14 mouse cellular contexts compared by ENCODE assay signal in the genomic region with DNA sequence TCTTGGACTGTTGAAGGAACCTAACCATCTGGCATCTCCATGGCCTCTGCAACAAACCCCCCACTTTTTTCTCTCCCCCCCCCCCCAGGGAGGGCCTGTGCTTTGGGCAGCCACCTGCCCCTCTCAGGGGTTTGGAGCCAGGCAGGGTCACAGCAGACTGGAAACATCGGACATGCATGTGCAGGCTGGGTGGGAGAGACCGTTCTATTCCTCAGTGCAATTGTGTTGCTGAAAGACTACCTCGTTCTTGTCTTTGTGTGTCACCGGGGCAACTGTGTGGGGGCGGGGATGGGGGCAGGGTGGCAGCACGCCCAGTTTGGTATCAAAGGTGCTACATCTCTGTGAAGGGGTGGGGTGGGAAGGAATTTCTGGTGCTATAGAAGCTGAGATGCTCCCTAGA. TPM values are rescaled to one million over a fixed set of nuclear protein-coding genes. Genes with fewer than 3 reads are reported as not detected.
DNase-seq lines count a peak whose midpoint lies in the region; ATAC-seq lines count a peak whose summit lies in the region.
"Had no signal": no experiment of that assay in that cellular context is flagged by ENCODE, and none has a peak within 500 bp of the region (broad histone marks: within the 10 kb centered on the region; RNA-seq: fewer than 3 reads in every experiment).

No protein-coding gene starts in this region.

- H3K9me3 ChIP-seq in heart, embryonic 16.5 days (replicated peaks; ENCODE audit: control insufficient read depth, low read length) = no peaks in the 10 kb centered on the region
- H3K9me3 ChIP-seq in heart, embryonic 11.5 days (replicated peaks; ENCODE audit: control insufficient read depth, low read length) = no peaks in the 10 kb centered on the region
- H3K9me3 ChIP-seq in forebrain, embryonic 16.5 days (ENCODE audit: control insufficient read depth, low read length) = no peaks in the 10 kb centered on the region
- H3K9me3 ChIP-seq in midbrain, embryonic 14.5 days (ENCODE audit: control insufficient read depth, low read length) = no peaks in the 10 kb centered on the region
- H3K9me3 ChIP-seq: liver, embryonic 13.5 days had no signal

- H3K4me1 ChIP-seq in heart, embryonic 16.5 days (ENCODE audit: control insufficient read depth, insufficient read depth, low read length) = peaks cover 5% of the 10 kb centered on the region; the same call in 1 of the 2 replicates
- peaks cover 2% of the 10 kb centered on the region; the same call in 1 of the 2 replicates for H3K4me1 ChIP-seq in heart, embryonic 11.5 days (ENCODE audit: control insufficient read depth, insufficient read depth, low read length)
- H3K4me1 ChIP-seq in forebrain, embryonic 16.5 days (replicated peaks; ENCODE audit: control insufficient read depth, insufficient read depth, low read length) = peaks cover 3% of the 10 kb centered on the region; the same call in 1 of the 2 replicates
- peaks cover 6% of the 10 kb centered on the region; the same call in 1 of the 2 replicates for H3K4me1 ChIP-seq in midbrain, embryonic 14.5 days (ENCODE audit: control insufficient read depth, insufficient read depth, low read length)
- H3K4me1 ChIP-seq: liver, embryonic 13.5 days; megakaryocyte, embryonic 14.5 days had no signal

- H3K9ac ChIP-seq in heart, embryonic 16.5 days (ENCODE audit: low read length) = no peak overlapping the region
- no peak overlapping the region for H3K9ac ChIP-seq in heart, embryonic 11.5 days (ENCODE audit: low read depth, low read length)
- no peak overlapping the region for H3K9ac ChIP-seq in forebrain, embryonic 16.5 days (replicated peaks; ENCODE audit: low read depth, low read length)
- no peak overlapping the region for H3K9ac ChIP-seq in midbrain, embryonic 14.5 days (replicated peaks; ENCODE audit: low read length)
- H3K9ac ChIP-seq: liver, embryonic 13.5 days had no signal

- H3K27ac ChIP-seq in heart, embryonic 16.5 days (ENCODE audit: low read length) = peak overlapping the region; percentile 10; the same call in 1 of the 2 replicates
- no peak overlapping the region for H3K27ac ChIP-seq in heart, embryonic 11.5 days (ENCODE audit: low read depth, low read length)
- no peak overlapping the region for H3K27ac ChIP-seq in forebrain, embryonic 16.5 days (ENCODE audit: low read length)
- H3K27ac ChIP-seq in midbrain, embryonic 14.5 days (replicated peaks; ENCODE audit: low read depth, low read length) = 0 out of 2 replicates have a peak overlapping the region, but pooled peaks have one; percentile 5
- H3K27ac ChIP-seq: liver, embryonic 13.5 days had no signal

- WGBS in heart, embryonic 16.5 days = 15% methylated on average over 6 of the region's 6 CpGs
- 21% methylated on average over 6 of the region's 6 CpGs for WGBS in heart, embryonic 11.5 days (ENCODE audit: insufficient replicate concordance)
- 3% methylated on average over 6 of the region's 6 CpGs for WGBS in forebrain, embryonic 16.5 days
- WGBS in midbrain, embryonic 14.5 days = under 1% methylated on average over 6 of the region's 6 CpGs

- intact Hi-C loops in left cerebral cortex, postnatal 4 days (cut with DNase I) = no loop called here

- no peak overlapping the region for H3K4me2 ChIP-seq in heart, embryonic 16.5 days (ENCODE audit: low read depth, low read length)
- H3K4me2 ChIP-seq in heart, embryonic 11.5 days = no peak overlapping the region
- H3K4me2 ChIP-seq in forebrain, embryonic 16.5 days (ENCODE audit: low read length) = no peak overlapping the region
- no peak overlapping the region for H3K4me2 ChIP-seq in midbrain, embryonic 14.5 days (ENCODE audit: low read length)
- H3K4me2 ChIP-seq: liver, embryonic 13.5 days had no signal

- ATAC-seq in heart, embryonic 16.5 days (replicated peaks; ENCODE audit: extremely low read depth, insufficient read depth, low FRiP score) = no peak
- ATAC-seq in heart, embryonic 11.5 days (replicated peaks; ENCODE audit: insufficient number of reproducible peaks, low FRiP score, low TSS enrichment) = no peak
- ATAC-seq in forebrain, embryonic 16.5 days = 0 out of 2 replicates have a peak, but pooled peaks have one; percentile 33
- ATAC-seq in midbrain, embryonic 14.5 days (ENCODE audit: low FRiP score, low TSS enrichment) = no peak; the same call in 1 of the 2 replicates

- no peaks in the 10 kb centered on the region for H3K36me3 ChIP-seq in heart, embryonic 16.5 days (ENCODE audit: control insufficient read depth, insufficient read depth)
- peaks cover 4% of the 10 kb centered on the region; the same call in 1 of the 2 replicates for H3K36me3 ChIP-seq in heart, embryonic 11.5 days (ENCODE audit: control insufficient read depth, insufficient read depth, low read length)
- no peaks in the 10 kb centered on the region for H3K36me3 ChIP-seq in forebrain, embryonic 16.5 days (ENCODE audit: control insufficient read depth, insufficient read depth)
- no peaks in the 10 kb centered on the region for H3K36me3 ChIP-seq in midbrain, embryonic 14.5 days (ENCODE audit: control insufficient read depth, insufficient read depth, low read length)
- H3K36me3 ChIP-seq: liver, embryonic 13.5 days had no signal

- H3K27me3 ChIP-seq in heart, embryonic 16.5 days (ENCODE audit: control insufficient read depth, insufficient read depth, low read length) = no peaks in the 10 kb centered on the region
- peaks cover 10% of the 10 kb centered on the region; the same call in 1 of the 2 replicates for H3K27me3 ChIP-seq in heart, embryonic 11.5 days (ENCODE audit: control insufficient read depth, insufficient read depth, low read length)
- H3K27me3 ChIP-seq in forebrain, embryonic 16.5 days (replicated peaks; ENCODE audit: control insufficient read depth, insufficient read depth, low read length) = no peaks in the 10 kb centered on the region
- no peaks in the 10 kb centered on the region for H3K27me3 ChIP-seq in midbrain, embryonic 14.5 days (ENCODE audit: control insufficient read depth, insufficient read depth, low read length)

- DNase-seq in ZHBTc4 (ENCODE audit: low read depth, low spot score) = peak; percentile 75
- DNase-seq in midbrain, embryonic 14.5 days = peak; percentile 60
- DNase-seq in urinary bladder, postnatal 10 days (ENCODE audit: low spot score) = no peak
- no peak for DNase-seq in lung, postnatal 36 days
- DNase-seq in left cerebral cortex, postnatal 4 days = no peak
- DNase-seq: cerebellum, postnatal 14 days; liver, embryonic 13.5 days; thymus, adult 2 months had no signal

- H3K4me3 ChIP-seq in heart, embryonic 16.5 days (ENCODE audit: low read length) = no peak overlapping the region
- no peak overlapping the region for H3K4me3 ChIP-seq in heart, embryonic 11.5 days (ENCODE audit: low read depth, low read length)
- H3K4me3 ChIP-seq in forebrain, embryonic 16.5 days (replicated peaks; ENCODE audit: low read length) = no peak overlapping the region
- H3K4me3 ChIP-seq in midbrain, embryonic 14.5 days (replicated peaks; ENCODE audit: low read depth, low read length) = no peak overlapping the region
- H3K4me3 ChIP-seq: liver, embryonic 13.5 days; megakaryocyte, embryonic 14.5 days had no signal

RNA-seq across cellular contexts. Expression of gene Hils1, which starts 15.2 kb away (rescaled TPM):
- 0.33 TPM in 1 of 2 replicates, not detected in the other for polyA plus RNA-seq in heart, embryonic 16.5 days (2015; fragmentation: Nextera tagmentation; extraction: Ambion mirVana)
- 0.24 TPM in 1 of 2 replicates, not detected in the other for polyA plus RNA-seq in heart, embryonic 11.5 days (2014; fragmentation: Nextera tagmentation; extraction: Ambion mirVana)
- not detected in 2 replicates for polyA plus RNA-seq in forebrain, embryonic 16.5 days (2015; fragmentation: Nextera tagmentation; extraction: Ambion mirVana)
- not detected in 2 replicates for polyA plus RNA-seq in midbrain, embryonic 14.5 days (2014; fragmentation: Nextera tagmentation; extraction: Ambion mirVana)
- under 1 TPM in 1 of 2 experiments, not detected in 1; 0.46 TPM for total RNA-seq in left cerebral cortex, postnatal 4 days (2021)
- total RNA-seq: hematopoietic stem cell, adult 5-6 weeks; layer of hippocampus, adult 18-20 months had no signal
- polyA plus RNA-seq: liver, embryonic 13.5 days had no signal

RNA-seq across cellular contexts. Expression of gene Col1a1, which starts 16.1 kb away (rescaled TPM):
- polyA plus RNA-seq in heart, embryonic 16.5 days (2015; fragmentation: Nextera tagmentation; extraction: Ambion mirVana) = 669 and 799 TPM in 2 replicates
- polyA plus RNA-seq in heart, embryonic 11.5 days (2014; fragmentation: Nextera tagmentation; extraction: Ambion mirVana) = 129 and 157 TPM in 2 replicates
- 45.0 and 166 TPM in 2 replicates for polyA plus RNA-seq in forebrain, embryonic 16.5 days (2015; fragmentation: Nextera tagmentation; extraction: Ambion mirVana)
- polyA plus RNA-seq in midbrain, embryonic 14.5 days (2014; fragmentation: Nextera tagmentation; extraction: Ambion mirVana) = 0.98 and 64.7 TPM in 2 replicates
- total RNA-seq in left cerebral cortex, postnatal 4 days (2021) = 10 to 100 TPM; 62.8 to 70.4 TPM
- total RNA-seq: hematopoietic stem cell, adult 5-6 weeks had no signal

RNA-seq across cellular contexts. Expression of gene Sgca, which starts 24.0 kb away (rescaled TPM):
- polyA plus RNA-seq in heart, embryonic 16.5 days (2015; fragmentation: Nextera tagmentation; extraction: Ambion mirVana) = 27.9 and 29.4 TPM in 2 replicates
- 24.7 and 25.3 TPM in 2 replicates for polyA plus RNA-seq in heart, embryonic 11.5 days (2014; fragmentation: Nextera tagmentation; extraction: Ambion mirVana)
- 0.19 and 0.58 TPM in 2 replicates for polyA plus RNA-seq in forebrain, embryonic 16.5 days (2015; fragmentation: Nextera tagmentation; extraction: Ambion mirVana)
- polyA plus RNA-seq in midbrain, embryonic 14.5 days (2014; fragmentation: Nextera tagmentation; extraction: Ambion mirVana) = not detected in 2 replicates
- not detected for total RNA-seq in left cerebral cortex, postnatal 4 days (2021)
- total RNA-seq: hematopoietic stem cell, adult 5-6 weeks had no signal

RNA-seq across cellular contexts. Expression of gene Ppp1r9b, which starts 38.7 kb away (rescaled TPM):
- 5.8 and 6.4 TPM in 2 replicates for polyA plus RNA-seq in heart, embryonic 16.5 days (2015; fragmentation: Nextera tagmentation; extraction: Ambion mirVana)
- 11.4 and 16.3 TPM in 2 replicates for polyA plus RNA-seq in heart, embryonic 11.5 days (2014; fragmentation: Nextera tagmentation; extraction: Ambion mirVana)
- 22.0 and 22.4 TPM in 2 replicates for polyA plus RNA-seq in forebrain, embryonic 16.5 days (2015; fragmentation: Nextera tagmentation; extraction: Ambion mirVana)
- 27.1 and 27.6 TPM in 2 replicates for polyA plus RNA-seq in midbrain, embryonic 14.5 days (2014; fragmentation: Nextera tagmentation; extraction: Ambion mirVana)
- 100 to 1,000 TPM; 273 to 276 TPM for total RNA-seq in left cerebral cortex, postnatal 4 days (2021)

RNA-seq across cellular contexts. Expression of gene Samd14, which starts 57.5 kb away (rescaled TPM):
- 8.6 and 9.0 TPM in 2 replicates for polyA plus RNA-seq in heart, embryonic 16.5 days (2015; fragmentation: Nextera tagmentation; extraction: Ambion mirVana)
- 16.0 and 16.3 TPM in 2 replicates for polyA plus RNA-seq in heart, embryonic 11.5 days (2014; fragmentation: Nextera tagmentation; extraction: Ambion mirVana)
- polyA plus RNA-seq in forebrain, embryonic 16.5 days (2015; fragmentation: Nextera tagmentation; extraction: Ambion mirVana) = 123 and 134 TPM in 2 replicates
- 135 and 152 TPM in 2 replicates for polyA plus RNA-seq in midbrain, embryonic 14.5 days (2014; fragmentation: Nextera tagmentation; extraction: Ambion mirVana)
- total RNA-seq in left cerebral cortex, postnatal 4 days (2021) = 100 to 1,000 TPM; 173 to 176 TPM

Comparison
In these comparisons a context has a peak if more than half of its experiments do, and no peak if none do; other contexts are left out.
1. H3K27ac ChIP-seq: peak in heart, embryonic 16.5 days (single experiment) and midbrain, embryonic 14.5 days (single experiment); none in heart, embryonic 11.5 days (single experiment) and forebrain, embryonic 16.5 days (single experiment).
2. DNase-seq: peak in ZHBTc4 (single experiment) and midbrain, embryonic 14.5 days (single experiment); none in urinary bladder, postnatal 10 days (single experiment), lung, postnatal 36 days (single experiment) and left cerebral cortex, postnatal 4 days (single experiment).
3. RNA of gene Sgca, which starts 24.0 kb away (polyA plus RNA-seq): 27.9 to 29.4 TPM in heart, embryonic 16.5 days and 24.7 to 25.3 TPM in heart, embryonic 11.5 days; 0.19 to 0.58 TPM in forebrain, embryonic 16.5 days and not detected in midbrain, embryonic 14.5 days; every median in the first group is over 10 times any median in the second.